Mouse (Mus musculus): ENCODE results near the gene Rmi1.
"Not testable (repeated sequence)": the region's sequence is repeated elsewhere in the genome, so short reads cannot be mapped to it uniquely, and the experiment has no call there.

Gene Rmi1

GRCm38 (mm10) chr13:58458811-58459210, 56.8 kb downstream of the Rmi1 start:
- DNase-seq (ENCODE audit: extremely low read depth, insufficient read length, low spot score) = not testable (repeated sequence)

Data from 3134 (cell line).